Mouse (Mus musculus): ENCODE data around the gene Erf. TPM values are rescaled to one million over a fixed set of nuclear protein-coding genes. Genes with fewer than 3 reads are reported as not detected.
A peak's percentile ranks its signal among the peaks of the same experiment; 100 is the strongest.
"Not testable (repeated sequence)": the region's sequence is repeated elsewhere in the genome, so short reads cannot be mapped to it uniquely, and the experiment has no call there.

The Erf gene
- total RNA-seq, 1 experiment from 2014 or later = 34.4 TPM

DNA sequence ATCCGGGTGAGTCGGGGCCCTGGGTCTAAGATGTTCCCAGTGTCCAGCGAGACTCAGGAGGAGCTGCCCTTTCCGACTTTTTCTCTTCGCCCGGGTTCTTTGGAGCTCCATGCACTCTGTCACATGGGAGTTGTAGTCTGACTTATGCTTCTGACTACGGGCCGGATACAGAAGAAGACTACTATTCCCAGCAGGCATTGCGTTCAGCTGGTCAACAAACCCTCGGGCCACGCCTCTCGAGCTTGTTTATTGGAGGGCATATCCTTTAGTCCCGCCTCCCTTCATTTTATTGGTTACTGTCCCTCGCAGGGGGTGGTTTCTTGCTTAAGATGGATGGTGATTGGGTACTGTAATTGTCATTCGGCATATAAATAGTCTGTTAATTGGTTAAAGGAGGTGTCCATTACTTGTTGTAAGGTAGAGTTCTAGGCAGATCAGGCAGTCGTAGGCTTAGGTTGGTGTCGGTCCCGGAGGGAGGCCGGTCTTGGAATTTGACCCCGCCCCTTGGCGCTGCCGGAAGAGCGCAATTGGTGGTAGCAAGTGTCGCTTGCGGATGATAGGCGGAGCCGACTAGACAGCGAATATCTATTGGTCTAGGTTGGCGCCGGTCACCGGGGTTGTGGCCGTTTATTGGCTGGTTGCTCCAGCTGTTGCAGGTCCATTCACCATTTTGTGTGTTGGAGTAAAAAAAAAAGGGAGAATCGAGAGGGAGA lies 17.3 kb upstream of the Erf start:
- peak; percentile 99 for DNase-seq

DNA sequence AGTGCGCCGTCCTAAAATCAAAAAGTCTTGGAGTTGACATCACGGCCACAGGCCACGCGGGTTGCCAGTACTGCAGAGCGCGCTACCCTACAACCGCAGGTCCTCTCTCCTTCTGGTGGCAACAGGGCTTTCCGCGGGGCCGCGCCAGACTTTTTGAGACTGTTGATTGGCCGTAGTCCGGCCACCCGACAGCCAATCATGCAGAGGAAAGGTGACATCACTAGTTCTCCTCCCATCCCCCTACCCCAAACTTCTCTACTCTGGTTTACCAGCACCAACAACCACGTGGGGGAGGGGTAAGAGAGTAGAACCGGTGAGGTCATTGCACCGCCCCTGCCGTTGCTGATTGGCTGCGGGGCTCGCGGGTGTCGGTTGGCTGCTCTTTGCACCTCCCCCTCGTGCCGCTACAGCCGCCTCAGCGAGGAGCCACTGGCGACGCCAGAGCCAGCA lies 16.8 kb upstream of the Erf start, which contains the start of gene Cic:
Gene Cic (plus strand): TSS at position 404 of the 450 bp plus-strand sequence.
- DNase-seq = peak; percentile 99

GRCm38 (mm10) chr7:25266180-25266962 lies 15.8 kb upstream of the Erf start:
- DNase-seq = no peak

GRCm38 (mm10) chr7:25265743-25266142 lies 15.2 kb upstream of the Erf start:
- not testable (repeated sequence) for DNase-seq

GRCm38 (mm10) chr7:25263968-25264870 lies 13.7 kb upstream of the Erf start:
- DNase-seq = no peak

- no peak for DNase-seq
Measured at GRCm38 (mm10) chr7:25261896-25262295, 11.3 kb upstream of the Erf start.

DNA sequence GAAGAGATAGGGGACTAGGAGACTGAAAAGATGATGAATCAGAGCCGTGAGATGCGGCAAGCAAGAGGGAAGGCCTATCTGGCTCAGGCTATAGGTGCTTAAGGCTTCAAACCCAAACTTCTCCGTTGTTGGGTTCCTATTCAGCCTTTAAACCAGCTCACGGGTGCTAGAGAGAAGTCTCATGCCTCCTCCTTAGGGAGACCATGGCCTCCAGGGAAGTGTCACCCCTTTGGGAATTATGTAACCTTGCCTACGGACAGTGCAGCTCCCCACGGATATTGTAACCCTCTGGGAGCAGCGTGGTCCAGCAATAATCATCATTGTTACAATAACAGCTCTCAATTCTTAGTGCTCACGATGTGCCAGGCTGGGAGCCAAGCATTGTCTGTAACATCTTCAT lies 1.3 kb upstream of the Erf start:
- DNase-seq = no peak

GRCm38 (mm10) chr7:25251071-25251791 lies 670 bp upstream of the Erf start:
- peak; percentile 66 for DNase-seq

GRCm38 (mm10) chr7:25249314-25250140 lies 1.0 kb downstream of the Erf start:
- peak; percentile 86 for DNase-seq

DNA sequence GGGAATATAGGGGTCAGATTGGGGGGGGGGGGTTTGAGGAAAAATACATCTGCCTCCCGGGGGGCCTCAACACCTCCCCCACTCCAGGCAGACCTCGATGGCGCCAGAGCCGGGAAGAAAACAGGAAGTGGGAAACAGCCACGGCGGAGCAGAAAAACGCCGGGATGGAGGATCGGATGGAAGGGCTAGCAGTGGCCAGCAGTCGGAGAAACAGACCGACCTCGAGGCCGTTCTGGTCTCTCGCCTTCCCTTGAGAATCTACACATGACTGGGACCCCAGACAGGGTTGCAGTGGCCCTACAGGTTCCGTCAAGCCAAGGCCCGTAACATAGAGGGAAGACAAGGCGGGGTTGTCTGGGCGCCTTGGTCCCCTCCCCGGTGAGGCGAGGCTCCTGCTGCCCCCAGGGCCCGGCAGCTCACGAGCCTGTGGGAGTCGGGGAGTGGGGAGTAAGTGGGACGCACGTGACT lies 1.7 kb downstream of the Erf start:
- peak; percentile 56 for DNase-seq

GRCm38 (mm10) chr7:25248018-25248647 lies 2.4 kb downstream of the Erf start:
- DNase-seq = peak; percentile 60

DNA sequence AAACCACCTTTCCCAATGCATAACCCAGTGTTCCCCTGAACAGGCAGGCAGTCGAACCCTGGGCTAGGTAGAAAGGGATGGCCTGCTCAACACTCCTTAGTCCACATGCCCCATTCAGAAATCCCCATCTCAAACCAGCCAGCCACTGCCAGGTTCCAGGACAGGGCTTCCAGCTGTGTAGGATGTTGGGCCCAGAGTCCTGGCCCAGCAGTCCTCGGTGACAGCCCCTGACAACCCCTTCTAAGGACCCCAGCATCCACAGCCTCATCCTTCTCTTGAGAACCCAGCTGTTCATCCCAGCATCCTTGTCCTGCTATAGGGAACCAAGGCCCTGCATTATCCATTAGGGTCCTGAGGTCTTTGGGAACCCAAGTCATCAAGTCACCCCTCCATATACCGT lies 3.1 kb downstream of the Erf start:
- DNase-seq = no peak

DNA sequence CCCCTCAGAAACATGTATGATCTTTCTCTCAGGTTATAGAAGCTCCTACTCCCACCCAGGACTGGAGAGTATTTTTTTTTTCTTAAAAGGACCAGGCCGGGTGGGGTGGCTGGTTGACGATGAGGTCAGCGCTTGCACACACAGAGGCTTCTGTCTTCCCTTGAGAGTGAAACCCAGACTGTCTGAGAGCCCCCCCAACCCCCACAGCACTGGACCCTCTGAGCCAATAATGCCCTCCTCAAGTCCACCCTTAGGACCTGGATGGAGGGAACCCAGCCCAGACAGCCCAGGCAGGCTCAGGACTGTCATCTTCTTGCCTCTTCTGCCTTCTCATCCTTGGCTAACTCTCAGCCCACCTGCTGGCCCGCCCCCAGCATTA lies 3.8 kb downstream of the Erf start:
- DNase-seq = no peak

- peak; percentile 62 for DNase-seq
Measured at GRCm38 (mm10) chr7:25246079-25246758, 4.3 kb downstream of the Erf start.

GRCm38 (mm10) chr7:25244562-25245369 lies 5.8 kb downstream of the Erf start:
- DNase-seq = no peak

DNA sequence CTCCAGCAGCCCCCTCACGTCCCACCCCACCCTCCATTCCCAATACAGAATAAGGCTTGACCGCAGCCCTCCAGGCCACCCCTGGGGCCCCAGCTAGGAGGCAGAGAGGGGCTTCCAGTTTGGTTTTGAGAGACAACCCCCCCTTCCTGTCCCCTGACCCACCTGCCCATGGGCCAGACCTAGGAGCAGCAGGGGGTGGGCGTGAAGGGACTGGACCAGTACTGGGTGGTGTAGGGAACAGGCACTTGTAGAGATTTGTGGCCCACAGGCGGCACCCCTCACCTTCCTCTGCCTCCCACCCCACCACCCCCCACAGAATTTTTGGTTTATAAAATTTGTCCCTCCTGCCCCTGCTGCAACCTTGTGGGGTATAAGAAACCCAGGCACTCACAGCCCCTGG lies 7.2 kb downstream of the Erf start:
- DNase-seq = no peak

GRCm38 (mm10) chr7:25241062-25241461 lies 9.5 kb downstream of the Erf start:
- peak; percentile 86 for DNase-seq

DNA sequence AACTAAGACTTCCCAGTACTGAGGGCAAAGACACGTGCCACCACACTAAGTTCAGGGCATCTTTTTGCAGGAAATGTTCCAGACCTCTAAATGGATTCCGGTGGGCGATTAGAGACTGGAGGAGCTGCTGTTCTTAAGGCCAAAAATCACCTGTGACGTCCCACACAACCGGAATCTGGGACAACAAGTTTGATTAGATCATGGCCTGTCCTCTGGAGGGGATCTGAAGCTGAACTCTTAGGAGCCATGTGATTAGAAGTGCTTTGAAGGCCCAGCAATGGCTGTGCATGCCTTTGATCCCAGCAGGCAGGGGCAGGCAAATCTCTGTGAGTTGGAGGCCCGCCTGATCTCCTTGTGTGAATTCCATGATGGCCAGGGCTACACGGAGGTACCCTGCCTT lies 9.9 kb downstream of the Erf start:
- DNase-seq = no peak
